23 mouse cellular contexts compared by ENCODE assay signal in the genomic region with DNA sequence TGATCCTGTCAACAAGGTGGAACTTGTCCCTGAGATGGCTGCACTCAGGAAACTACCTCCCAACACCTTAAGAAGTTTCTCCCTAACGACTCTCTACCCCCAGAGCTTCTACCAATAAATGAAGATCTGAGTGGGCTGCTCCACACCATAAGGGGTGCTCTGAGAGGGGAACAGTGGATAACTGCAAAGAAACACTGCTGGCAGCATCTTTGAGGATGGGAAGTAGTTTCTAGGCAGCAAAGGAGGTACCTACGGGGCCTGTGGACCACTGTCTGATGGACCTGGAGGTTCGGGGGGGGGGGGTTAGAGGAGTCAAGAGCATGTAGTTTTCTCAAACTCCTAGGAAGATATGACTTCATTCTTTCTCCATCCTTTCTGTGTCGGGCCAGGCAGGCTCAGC. TPM values are rescaled to one million over a fixed set of nuclear protein-coding genes. Genes with fewer than 3 reads are reported as not detected.
DNase-seq lines count a peak whose midpoint lies in the region; ATAC-seq lines count a peak whose summit lies in the region.
"Had no signal": no experiment of that assay in that cellular context is flagged by ENCODE, and none has a peak within 500 bp of the region (broad histone marks: within the 10 kb centered on the region; RNA-seq: fewer than 3 reads in every experiment).

No protein-coding gene starts in this region.

- no peak overlapping the region for H3K4me3 ChIP-seq in forebrain, embryonic 16.5 days (replicated peaks; ENCODE audit: low read length)
- no peak overlapping the region for H3K4me3 ChIP-seq in midbrain, embryonic 11.5 days (ENCODE audit: low read depth, low read length)
- H3K4me3 ChIP-seq in neural tube, embryonic 14.5 days (ENCODE audit: low read depth, low read length) = no peak overlapping the region
- H3K4me3 ChIP-seq: heart, embryonic 12.5 days; limb, embryonic 10.5 days; liver, embryonic 12.5 days; stomach, embryonic 15.5 days had no signal

- no peaks in the 10 kb centered on the region for H3K9me3 ChIP-seq in forebrain, embryonic 16.5 days (ENCODE audit: control insufficient read depth, low read length)
- H3K9me3 ChIP-seq in midbrain, embryonic 11.5 days (ENCODE audit: control insufficient read depth, low read length) = no peaks in the 10 kb centered on the region
- H3K9me3 ChIP-seq in neural tube, embryonic 14.5 days (ENCODE audit: control insufficient read depth, low read length) = no peaks in the 10 kb centered on the region
- H3K9me3 ChIP-seq: heart, embryonic 12.5 days; limb, embryonic 10.5 days; liver, embryonic 12.5 days; stomach, embryonic 15.5 days had no signal

- H3K27me3 ChIP-seq in forebrain, embryonic 16.5 days (replicated peaks; ENCODE audit: control insufficient read depth, insufficient read depth, low read length) = no peaks in the 10 kb centered on the region
- no peaks in the 10 kb centered on the region for H3K27me3 ChIP-seq in midbrain, embryonic 11.5 days (ENCODE audit: control insufficient read depth, insufficient read depth, low read length)
- no peaks in the 10 kb centered on the region for H3K27me3 ChIP-seq in neural tube, embryonic 14.5 days (ENCODE audit: control insufficient read depth, insufficient read depth, low read length)
- H3K27me3 ChIP-seq: heart, embryonic 12.5 days; stomach, embryonic 15.5 days had no signal

- no peak overlapping the region for H3K9ac ChIP-seq in forebrain, embryonic 16.5 days (replicated peaks; ENCODE audit: low read depth, low read length)
- H3K9ac ChIP-seq in midbrain, embryonic 11.5 days (ENCODE audit: low read length) = no peak overlapping the region
- no peak overlapping the region for H3K9ac ChIP-seq in neural tube, embryonic 14.5 days (replicated peaks; ENCODE audit: low read depth, low read length)
- H3K9ac ChIP-seq: heart, embryonic 12.5 days; liver, embryonic 12.5 days; stomach, embryonic 15.5 days had no signal

- 68% methylated on average over 4 of the region's 4 CpGs for WGBS in forebrain, embryonic 16.5 days
- 71% methylated on average over 4 of the region's 4 CpGs for WGBS in midbrain, embryonic 11.5 days
- 71% methylated on average over 4 of the region's 4 CpGs for WGBS in neural tube, embryonic 14.5 days

- H3K4me2 ChIP-seq in forebrain, embryonic 16.5 days (ENCODE audit: low read length) = no peak overlapping the region
- H3K4me2 ChIP-seq in midbrain, embryonic 11.5 days = no peak overlapping the region
- no peak overlapping the region for H3K4me2 ChIP-seq in neural tube, embryonic 14.5 days (ENCODE audit: low read depth, low read length)
- H3K4me2 ChIP-seq: liver, embryonic 12.5 days; stomach, embryonic 15.5 days had no signal

- no peak for ATAC-seq in forebrain, embryonic 16.5 days
- no peak for ATAC-seq in midbrain, embryonic 11.5 days (ENCODE audit: low FRiP score)
- ATAC-seq in neural tube, embryonic 14.5 days (ENCODE audit: low read depth) = no peak
- no peak for ATAC-seq in erythroid progenitor cell, adult 5-6 weeks (replicated peaks; ENCODE audit: low FRiP score, poor library complexity, severe bottlenecking)
- no peak for ATAC-seq in cerebellum, adult (ENCODE audit: insufficient number of reproducible peaks, low FRiP score, low TSS enrichment)
- ATAC-seq: liver, embryonic 12.5 days had no signal

- peaks cover 23% of the 10 kb centered on the region for H3K4me1 ChIP-seq in forebrain, embryonic 16.5 days (replicated peaks; ENCODE audit: control insufficient read depth, insufficient read depth, low read length)
- peaks cover 17% of the 10 kb centered on the region for H3K4me1 ChIP-seq in midbrain, embryonic 11.5 days (ENCODE audit: control insufficient read depth, insufficient read depth, low read length)
- peaks cover 17% of the 10 kb centered on the region for H3K4me1 ChIP-seq in neural tube, embryonic 14.5 days (ENCODE audit: control insufficient read depth, insufficient read depth, low read length)
- H3K4me1 ChIP-seq: liver, embryonic 12.5 days had no signal

- H3K36me3 ChIP-seq in forebrain, embryonic 16.5 days (ENCODE audit: control insufficient read depth, insufficient read depth) = no peaks in the 10 kb centered on the region
- H3K36me3 ChIP-seq in midbrain, embryonic 11.5 days (ENCODE audit: control insufficient read depth, insufficient read depth, low read length) = no peaks in the 10 kb centered on the region
- H3K36me3 ChIP-seq in neural tube, embryonic 14.5 days (ENCODE audit: control insufficient read depth, insufficient read depth, low read length) = no peaks in the 10 kb centered on the region
- H3K36me3 ChIP-seq: heart, embryonic 12.5 days; limb, embryonic 10.5 days; liver, embryonic 12.5 days; stomach, embryonic 15.5 days had no signal

- intact Hi-C loops in heart, postnatal 36 days (cut with DNase I) = no loop called here

- peak; percentile 80 for DNase-seq in heart, adult 11 months
- DNase-seq in heart, postnatal 36 days = no peak
- peak; percentile 84 for DNase-seq in midbrain, embryonic 11.5 days (ENCODE audit: low spot score, missing footprints)
- DNase-seq in lung, postnatal 14 days = no peak
- DNase-seq: adrenal gland, postnatal 36 days; gastrocnemius, postnatal 36 days; heart, postnatal 4 days; kidney, adult 11 months; kidney, postnatal 4 days; layer of hippocampus, postnatal 36 days; thymus, postnatal 14 days had no signal

- H3K27ac ChIP-seq in forebrain, embryonic 16.5 days (ENCODE audit: low read length) = peak overlapping the region; percentile 94
- peak overlapping the region; percentile 69 for H3K27ac ChIP-seq in midbrain, embryonic 11.5 days (ENCODE audit: low read depth, low read length)
- H3K27ac ChIP-seq in neural tube, embryonic 14.5 days (ENCODE audit: low read depth, low read length) = peak overlapping the region; percentile 88; the same call in 1 of the 2 replicates
- H3K27ac ChIP-seq: limb, embryonic 10.5 days; liver, embryonic 12.5 days; stomach, embryonic 15.5 days had no signal

RNA-seq across cellular contexts. Expression of a gene that starts 23.9 kb away (rescaled TPM):
- total RNA-seq in heart, postnatal 36 days (2021) = 10 to 100 TPM; 23.7 to 30.5 TPM
- polyA plus RNA-seq in forebrain, embryonic 16.5 days (2015; fragmentation: Nextera tagmentation; extraction: Ambion mirVana) = 9.1 and 9.5 TPM in 2 replicates
- polyA plus RNA-seq in midbrain, embryonic 11.5 days (2014; fragmentation: Nextera tagmentation; extraction: Ambion mirVana) = 4.2 and 4.8 TPM in 2 replicates
- polyA plus RNA-seq in neural tube, embryonic 14.5 days (2014; fragmentation: Nextera tagmentation; extraction: Ambion mirVana) = 7.1 and 7.8 TPM in 2 replicates
- total RNA-seq in erythroid progenitor cell, adult 5-6 weeks (2015; ENCODE audit: low replicate concordance) = not detected in 2 replicates
- not detected in 2 replicates for total RNA-seq in erythroid progenitor cell, adult 5-6 weeks (2017; ENCODE audit: low replicate concordance)
- total RNA-seq: megakaryocyte, adult 5-6 weeks had no signal

RNA-seq across cellular contexts. Expression of a gene that starts 28.8 kb away (rescaled TPM):
- not detected for total RNA-seq in heart, postnatal 36 days (2021)
- not detected in 2 replicates for polyA plus RNA-seq in forebrain, embryonic 16.5 days (2015; fragmentation: Nextera tagmentation; extraction: Ambion mirVana)
- not detected in 2 replicates for polyA plus RNA-seq in midbrain, embryonic 11.5 days (2014; fragmentation: Nextera tagmentation; extraction: Ambion mirVana)
- not detected in 2 replicates for polyA plus RNA-seq in neural tube, embryonic 14.5 days (2014; fragmentation: Nextera tagmentation; extraction: Ambion mirVana)
- not detected in 2 replicates for total RNA-seq in erythroid progenitor cell, adult 5-6 weeks (2015; ENCODE audit: low replicate concordance)
- total RNA-seq in erythroid progenitor cell, adult 5-6 weeks (2017; ENCODE audit: low replicate concordance) = not detected in 2 replicates
- total RNA-seq: adrenal gland, postnatal 36 days; gastrocnemius, postnatal 36 days; heart, postnatal 4 days; layer of hippocampus, postnatal 36 days; megakaryocyte, adult 5-6 weeks had no signal
- polyA plus RNA-seq: cortical plate, adult 2 months; embryonic facial prominence, embryonic 14.5 days; heart, embryonic 12.5 days; limb, embryonic 10.5 days; liver, embryonic 12.5 days; lung, embryonic 16.5 days; stomach, embryonic 15.5 days had no signal

Comparison
In these comparisons a context has a peak if more than half of its experiments do, and no peak if none do; other contexts are left out.
1. DNase-seq: peak in heart, adult 11 months (single experiment) and midbrain, embryonic 11.5 days (single experiment); none in heart, postnatal 36 days (0 of 2) and lung, postnatal 14 days (single experiment).
2. Peak in every context shown above with its lines, with median percentiles within 50 percentile points of each other: H3K27ac ChIP-seq.